Mouse (Mus musculus) MN1 (cell line): ENCODE measurements around the gene Naglu.
"Not testable (repeated sequence)": the region's sequence is repeated elsewhere in the genome, so short reads cannot be mapped to it uniquely, and the experiment has no call there.

Source experiments
- DNase-seq: peaks from one replicate; pipeline ENCODE4 v3.0.0-alpha.2; 2016; ENCODE audit warnings: low spot score

Naglu gene

DNA sequence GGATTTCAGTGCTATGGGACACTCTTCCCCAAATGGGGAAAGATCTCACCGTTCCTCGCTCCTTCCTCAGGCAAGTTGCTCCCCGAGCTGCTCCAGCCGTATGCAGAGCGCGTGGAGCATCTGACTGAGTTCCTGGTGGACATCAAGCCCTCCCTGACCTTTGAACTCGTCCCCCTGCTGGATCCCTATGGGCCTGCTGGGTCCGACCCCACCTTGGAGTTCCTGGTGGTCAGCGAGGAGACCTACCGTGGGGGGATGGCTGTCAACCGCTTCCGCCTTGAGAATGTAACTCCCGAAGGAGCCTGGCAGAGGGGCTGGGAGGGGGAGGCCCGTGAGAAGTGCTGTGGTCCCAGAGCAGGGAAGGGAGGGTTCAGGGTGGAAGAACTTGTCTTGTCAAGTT lies 14.4 kb downstream of the Naglu start:
- DNase-seq, result no peak

GRCm38 (mm10) chr11:101084811-101085210 lies 15.0 kb downstream of the Naglu start:
- no peak for DNase-seq

GRCm38 (mm10) chr11:101085617-101086322 lies 16.0 kb downstream of the Naglu start:
- no peak for DNase-seq

GRCm38 (mm10) chr11:101086323-101086674 lies 16.5 kb downstream of the Naglu start:
- no peak for DNase-seq

DNA sequence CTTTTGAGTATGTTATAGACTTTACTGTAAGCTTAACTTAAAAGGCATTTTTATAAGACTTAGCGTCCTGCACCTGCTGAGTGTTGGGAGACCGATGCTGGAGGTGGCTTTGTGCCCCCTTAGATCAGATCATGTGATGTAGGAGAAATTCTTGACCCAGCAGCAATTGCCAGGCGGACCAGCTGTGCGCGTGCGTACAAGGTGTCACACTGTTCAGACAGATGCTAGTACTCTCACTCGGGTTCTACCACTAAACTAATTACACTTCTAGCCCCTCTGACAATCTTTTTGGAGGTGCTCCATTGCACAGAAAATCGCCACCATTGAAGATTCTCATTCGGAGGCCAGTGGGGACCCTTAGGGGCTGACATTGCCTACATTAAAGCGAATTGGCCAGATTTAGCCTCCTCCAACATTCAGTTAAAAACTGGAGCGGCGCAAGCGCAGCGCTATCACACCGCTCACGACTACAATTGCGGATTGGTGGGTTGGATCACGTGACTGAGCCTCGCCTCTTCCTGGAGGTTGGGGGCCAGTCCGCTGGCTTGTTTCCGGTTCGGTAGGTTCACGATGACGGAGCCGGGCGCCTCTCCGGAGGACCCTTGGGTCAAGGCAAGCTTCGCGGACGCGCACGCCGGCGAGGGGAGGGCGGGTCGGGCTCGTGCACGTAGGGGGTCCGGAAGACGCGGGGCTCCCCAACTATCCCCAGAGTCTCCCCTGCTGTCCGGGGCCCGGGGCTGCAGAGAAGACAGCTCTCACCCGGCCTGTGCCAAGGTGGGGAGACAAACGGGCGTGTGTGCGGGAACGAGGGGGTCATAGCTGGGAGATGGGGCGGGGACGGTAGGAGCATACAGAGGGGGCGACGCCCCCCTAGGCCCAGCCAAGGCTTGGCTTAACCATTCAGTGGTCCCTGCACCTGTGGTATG lies 17.2 kb downstream of the Naglu start, which contains the start of gene Mlx:
TSS of gene Mlx (plus strand) at position 522 of the 926 bp plus-strand sequence.
- peak; percentile 92 for DNase-seq

GRCm38 (mm10) chr11:101087682-101088055 lies 17.9 kb downstream of the Naglu start:
- DNase-seq, result peak; percentile 30

- DNase-seq, result no peak
Observed at GRCm38 (mm10) chr11:101089931-101090330, 20.1 kb downstream of the Naglu start.

- DNase-seq, result no peak
Observed at GRCm38 (mm10) chr11:101094930-101095313, 25.1 kb downstream of the Naglu start.

GRCm38 (mm10) chr11:101095314-101096024 lies 25.7 kb downstream of the Naglu start, which contains the start of gene Psmc3ip:
Gene Psmc3ip (minus strand): TSS chr11:101095436.
- peak; percentile 91 for DNase-seq

- DNase-seq, result no peak
Observed at GRCm38 (mm10) chr11:101098231-101098630, 28.4 kb downstream of the Naglu start.

DNA sequence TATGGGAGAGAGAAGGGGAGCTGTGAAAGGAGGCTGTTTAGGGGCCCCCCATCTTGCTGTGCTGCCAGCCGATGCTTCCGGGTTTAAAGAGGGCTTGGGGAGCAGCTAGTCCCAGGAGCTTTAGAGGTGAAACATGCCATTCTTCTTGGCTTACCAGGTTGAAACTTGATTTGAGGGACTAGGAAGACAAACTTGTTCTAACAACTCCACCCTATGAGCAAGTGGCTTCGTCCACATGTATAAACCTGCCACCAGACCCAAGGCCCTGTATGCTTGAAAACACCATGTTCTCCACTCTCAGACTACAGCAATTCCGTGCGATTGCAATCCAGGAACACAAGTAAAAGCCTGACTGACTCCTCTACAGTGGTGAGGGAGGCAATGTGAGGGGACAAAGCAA lies 33.2 kb downstream of the Naglu start:
- DNase-seq, result no peak

GRCm38 (mm10) chr11:101109351-101109750 lies 39.5 kb downstream of the Naglu start:
- no peak for DNase-seq

DNA sequence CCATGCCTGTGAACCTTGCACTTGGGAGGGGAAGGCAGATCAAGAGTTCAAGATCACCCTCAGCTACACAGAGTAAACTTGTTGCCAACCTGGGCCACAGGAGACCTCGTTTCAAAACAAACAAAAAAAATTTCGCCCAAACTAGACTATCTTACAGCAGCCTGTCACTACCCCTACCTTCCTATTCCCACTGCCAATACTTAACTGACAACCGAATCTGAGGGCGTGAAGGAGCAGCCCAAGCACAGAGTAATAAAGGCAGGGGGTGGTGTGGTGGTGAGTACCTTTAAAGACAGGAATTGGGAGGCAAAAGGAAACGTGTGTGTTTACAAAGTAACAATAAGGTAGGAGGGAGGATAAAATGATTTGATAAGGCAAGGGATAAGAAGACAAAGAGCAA lies 40.9 kb downstream of the Naglu start:
- DNase-seq, result no peak

GRCm38 (mm10) chr11:101111178-101111577 lies 41.4 kb downstream of the Naglu start:
- DNase-seq, result no peak

DNA sequence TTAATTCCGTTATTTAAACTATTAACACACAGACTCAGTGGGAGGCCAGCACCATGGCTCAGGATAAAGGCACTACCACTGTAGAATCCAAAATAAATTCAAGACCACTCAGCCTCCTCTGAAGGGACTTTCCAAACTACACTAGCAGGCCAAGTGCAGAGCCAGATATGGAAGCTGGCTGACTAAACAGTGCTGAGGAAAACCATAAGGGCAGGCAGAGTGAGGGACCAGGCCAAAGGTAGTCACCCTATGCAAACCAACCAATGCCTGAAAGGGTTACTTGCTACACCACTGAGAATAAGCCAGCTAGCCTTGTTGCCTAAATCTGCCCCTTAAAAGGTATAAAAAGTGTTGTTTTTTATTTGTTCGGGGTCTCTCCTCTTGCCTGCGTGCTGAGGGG lies 42.4 kb downstream of the Naglu start:
- no peak for DNase-seq

DNA sequence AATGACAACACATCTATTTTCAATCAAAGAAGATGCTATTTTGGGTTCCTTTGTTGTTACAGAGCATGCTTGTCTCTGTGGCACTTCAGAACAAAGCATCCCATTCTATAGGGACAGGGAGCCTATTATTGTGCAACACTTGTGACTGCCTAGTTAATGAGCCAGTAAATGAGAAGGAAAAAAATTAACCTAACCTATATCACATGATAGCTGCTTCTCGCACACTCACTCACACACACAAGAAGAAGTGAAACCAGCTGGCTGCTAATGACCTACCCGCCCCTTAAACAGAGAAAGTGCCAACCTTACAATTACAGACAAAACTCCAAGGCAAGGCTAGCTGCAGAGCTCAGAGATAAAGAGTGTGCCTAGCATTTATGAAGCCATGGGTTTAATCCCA lies 45.8 kb downstream of the Naglu start:
- peak; percentile 35 for DNase-seq

- no peak for DNase-seq
Observed at GRCm38 (mm10) chr11:101118105-101118504, 48.3 kb downstream of the Naglu start.

DNA sequence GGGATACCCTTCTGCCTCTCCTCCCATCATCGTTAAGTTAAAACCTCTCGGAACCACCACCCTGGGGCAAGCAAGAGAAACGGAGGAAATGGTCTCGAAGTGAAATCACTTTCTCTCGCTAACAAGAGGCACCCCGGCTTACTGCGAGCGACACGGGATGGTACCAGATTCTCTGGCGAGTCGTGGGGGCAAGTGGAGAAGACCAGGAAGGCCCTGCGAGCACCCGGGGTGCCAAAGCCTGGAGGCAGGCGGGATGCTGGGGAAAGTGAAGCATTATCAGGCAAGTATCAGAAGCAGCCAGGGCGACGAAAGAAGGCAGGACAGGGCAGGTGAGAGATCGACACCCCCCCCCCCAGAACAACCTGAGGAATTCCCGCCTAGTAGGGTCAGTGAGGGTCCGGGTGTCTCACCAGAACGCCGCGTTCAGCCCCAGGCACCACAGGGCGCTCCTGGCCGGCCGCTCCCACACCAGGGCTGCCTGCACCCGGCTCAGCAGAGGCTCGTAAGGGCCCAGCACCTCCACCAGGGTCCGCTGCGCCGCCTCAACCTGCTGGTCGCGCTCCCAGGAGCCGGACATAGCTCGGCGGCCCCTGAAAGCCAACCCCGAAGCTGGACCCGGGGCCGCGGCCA lies 49.4 kb downstream of the Naglu start:
- no peak for DNase-seq

DNA sequence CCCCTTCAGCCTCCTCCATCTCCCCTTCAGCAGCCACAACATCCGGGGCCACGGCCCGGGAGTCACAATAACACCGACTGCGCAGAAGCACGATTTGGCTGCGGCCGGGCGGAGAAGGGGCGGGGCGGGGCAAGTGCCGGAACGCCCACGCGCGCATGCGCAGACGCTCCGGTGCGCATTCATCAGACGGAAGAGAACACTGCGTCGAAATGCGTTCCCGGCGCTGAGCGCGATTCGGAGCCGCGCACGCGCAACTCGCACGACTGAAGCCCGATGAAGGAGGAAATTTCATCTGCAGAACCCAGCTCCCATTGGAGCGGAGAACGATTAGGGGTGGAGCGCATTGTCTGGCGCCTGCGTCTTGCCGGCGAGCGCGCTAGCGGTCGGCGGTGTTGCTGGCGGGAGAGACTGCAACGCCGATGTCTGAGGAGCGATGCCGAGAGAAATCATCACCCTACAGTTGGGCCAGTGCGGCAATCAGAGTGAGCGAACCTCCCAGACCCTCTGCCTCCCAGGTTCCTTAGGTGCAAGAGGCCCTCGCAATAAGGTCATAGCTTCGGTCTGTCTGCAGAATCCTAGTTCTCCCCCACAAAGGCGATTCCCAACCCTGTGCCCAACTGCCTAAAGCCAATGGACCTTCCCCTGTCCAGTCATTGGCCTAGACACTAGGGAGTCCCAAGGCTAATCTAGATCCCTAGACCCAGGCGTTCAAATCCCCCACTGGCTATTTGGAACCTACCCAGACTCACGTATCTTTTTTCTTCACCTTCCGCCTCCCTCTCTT lies 50.1 kb downstream of the Naglu start, which contains the start of the genes Retreg3 and Tubg1:
TSS of gene Retreg3 (minus strand) at position 133 of the 784 bp plus-strand sequence.
TSS of gene Tubg1 (plus strand) at position 178 of the 784 bp plus-strand sequence.
- peak; percentile 99 for DNase-seq

DNA sequence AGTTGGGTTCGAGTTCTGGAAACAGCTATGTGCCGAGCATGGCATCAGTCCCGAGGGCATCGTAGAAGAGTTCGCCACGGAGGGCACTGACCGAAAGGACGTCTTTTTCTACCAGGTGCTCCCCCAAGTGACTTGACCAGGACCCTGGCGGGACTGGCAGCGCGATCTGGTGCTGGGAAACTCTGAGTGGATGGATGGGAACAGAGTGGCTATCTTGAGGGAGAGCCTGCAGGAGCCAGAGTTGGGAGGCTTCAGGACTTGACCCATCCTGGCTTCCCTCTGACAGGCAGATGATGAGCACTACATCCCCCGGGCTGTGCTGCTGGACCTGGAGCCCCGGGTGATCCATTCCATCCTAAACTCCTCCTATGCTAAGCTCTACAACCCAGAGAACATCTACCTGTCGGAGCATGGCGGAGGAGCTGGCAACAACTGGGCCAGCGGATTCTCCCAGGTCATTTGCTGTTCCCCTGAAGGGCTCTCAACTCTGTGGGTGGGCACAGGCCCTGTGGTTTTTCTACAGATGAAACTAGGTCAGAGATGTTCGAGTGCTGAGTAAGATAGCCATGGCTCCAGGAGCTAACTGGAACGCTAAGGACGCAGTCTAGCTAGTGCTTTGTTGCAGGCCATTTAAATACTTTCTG lies 50.9 kb downstream of the Naglu start:
- DNase-seq, result no peak

- DNase-seq, result not testable (repeated sequence)
Observed at GRCm38 (mm10) chr11:101124494-101124893, 54.7 kb downstream of the Naglu start.
